Mouse (Mus musculus) neural tube, embryonic 13.5 days (tissue): ENCODE measurements around the gene Slc30a10. TPM values are rescaled to one million over a fixed set of nuclear protein-coding genes. Genes with fewer than 3 reads are reported as not detected.

Source experiments
- ATAC-seq: fragments of 200-750 bp; cut with Nextera tagmentation; 2 replicates; pipeline ENCODE4 v1.8.0; 2017; ENCODE audit warnings: low read depth, mild to moderate bottlenecking, moderate TSS enrichment, moderate library complexity
- H3K27ac ChIP-seq: fragments of 300-500 bp; sonication (generic); replicated peaks from 2 replicates; pipeline ENCODE4 v1.5.1; 2015; ENCODE audit warnings: moderate library complexity, mild to moderate bottlenecking, inconsistent platforms
- H3K27me3 ChIP-seq: fragments of 300-500 bp; sonication (generic); 2 replicates; pipeline ENCODE4 v1.6.1; 2015; ENCODE audit warnings: mild to moderate bottlenecking, inconsistent platforms
- H3K36me3 ChIP-seq: fragments of 300-500 bp; sonication (generic); 2 replicates; pipeline ENCODE4 v1.6.1; 2015; ENCODE audit warnings: mild to moderate bottlenecking, inconsistent platforms
- H3K4me1 ChIP-seq: fragments of 300-500 bp; sonication (generic); replicated peaks from 2 replicates; pipeline ENCODE4 v1.6.1; 2015; ENCODE audit warnings: inconsistent platforms
- H3K4me2 ChIP-seq: fragments of 300-500 bp; sonication (generic); 2 replicates; pipeline ENCODE4 v1.6.1; 2015; ENCODE audit warnings: inconsistent platforms, mild to moderate bottlenecking, moderate library complexity
- H3K4me3 ChIP-seq: fragments of 300-500 bp; sonication (generic); 2 replicates; pipeline ENCODE4 v1.5.1; 2015; ENCODE audit warnings: mild to moderate bottlenecking, inconsistent platforms
- H3K9ac ChIP-seq: fragments of 300-500 bp; sonication (generic); 2 replicates; pipeline ENCODE4 v1.6.1; 2015; ENCODE audit warnings: moderate library complexity, mild to moderate bottlenecking, inconsistent platforms
- H3K9me3 ChIP-seq: fragments of 300-500 bp; sonication (generic); 2 replicates; pipeline ENCODE4 v1.6.1; 2016; ENCODE audit warnings: inconsistent platforms
- WGBS: fragments of 180-500 bp; shearing (Covaris S2); methylation state at CpG from one replicate; pipeline ENCODE4 v1.1.7; 2015; 5-methylcytosine and 5-hydroxymethylcytosine counted together
- polyA plus RNA-seq: library from polyadenylated mRNA; unstranded; fragments of >200 nt; fragmentation: Nextera tagmentation; extraction: Ambion mirVana; gene quantifications from 2 replicates; pipeline ENCODE4 v1.2.1, GENCODE M21; 2015

The Slc30a10 gene
- 2.7 and 2.9 TPM in 2 replicates for polyA plus RNA-seq

DNA sequence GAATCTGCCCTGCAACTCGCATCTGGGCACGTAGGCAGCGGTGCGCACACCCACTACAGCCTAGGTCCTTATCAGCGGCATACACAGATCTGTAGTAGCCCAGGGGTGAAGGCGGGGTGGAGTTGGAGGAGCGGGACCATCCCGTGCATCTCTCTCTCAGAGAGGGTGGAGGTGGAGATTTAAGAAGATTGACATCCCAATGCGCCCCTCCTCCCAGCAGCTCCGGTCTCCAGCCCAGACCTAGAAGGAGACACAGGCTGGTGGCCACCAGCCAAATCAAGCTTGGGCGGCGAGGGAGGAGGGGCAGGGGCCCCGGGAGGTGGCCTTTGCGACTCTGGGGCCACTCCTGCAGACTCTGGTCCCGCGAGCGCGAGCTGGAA lies at the start of gene Slc30a10:
Slc30a10 (plus strand) TSS at position 274 of the 380 bp plus-strand sequence.
- WGBS = 3% methylated on average over 18 of the region's 18 CpGs
- peak; percentile 76 for ATAC-seq
- Histone ChIP-seq H3K27ac (peak within 1 kb of the TSS; percentile 11; the same call in 1 of the 2 replicates), H3K4me1 (peaks cover 12% of the 10 kb centered on the region), H3K4me3 (peak within 1 kb of the TSS; percentile 51), H3K36me3 (no peaks in the 10 kb centered on the region), H3K9ac (peak within 1 kb of the TSS; percentile 73), H3K4me2 (peak within 1 kb of the TSS; percentile 90), H3K27me3 (peaks cover 48% of the 10 kb centered on the region), H3K9me3 (no peaks in the 10 kb centered on the region)

GRCm38 (mm10) chr1:185405921-185406320 lies 48.7 kb upstream of the Slc30a10 start:
- H3K4me2 ChIP-seq = no peak overlapping the region
- no peaks in the 10 kb centered on the region for H3K4me1 ChIP-seq
- no peaks in the 10 kb centered on the region for H3K27me3 ChIP-seq
- ATAC-seq = no peak
- peaks cover 79% of the 10 kb centered on the region for H3K36me3 ChIP-seq
- H3K9ac ChIP-seq = no peak overlapping the region
- H3K4me3 ChIP-seq = no peak overlapping the region
- H3K27ac ChIP-seq = no peak overlapping the region
- WGBS = 93% methylated on average over 10 of the region's 10 CpGs
- H3K9me3 ChIP-seq = no peaks in the 10 kb centered on the region

GRCm38 (mm10) chr1:185409831-185410230 lies 44.8 kb upstream of the Slc30a10 start:
- H3K27me3 ChIP-seq = no peaks in the 10 kb centered on the region
- H3K36me3 ChIP-seq = peaks cover 83% of the 10 kb centered on the region
- no peaks in the 10 kb centered on the region for H3K4me1 ChIP-seq
- no peaks in the 10 kb centered on the region for H3K9me3 ChIP-seq
- 80% methylated on average over 3 of the region's 3 CpGs for WGBS
- no peak overlapping the region for H3K9ac ChIP-seq
- no peak overlapping the region for H3K27ac ChIP-seq
- no peak overlapping the region for H3K4me2 ChIP-seq
- ATAC-seq = no peak
- no peak overlapping the region for H3K4me3 ChIP-seq

GRCm38 (mm10) chr1:185418011-185418410 lies 36.6 kb upstream of the Slc30a10 start:
- Histone ChIP-seq H3K27me3 (no peaks in the 10 kb centered on the region), H3K4me1 (no peaks in the 10 kb centered on the region), H3K9ac (no peak overlapping the region), H3K4me3 (no peak overlapping the region), H3K9me3 (no peaks in the 10 kb centered on the region), H3K27ac (no peak overlapping the region), H3K4me2 (no peak overlapping the region), H3K36me3 (peaks cover 87% of the 10 kb centered on the region)
- WGBS = 91% methylated on average over 9 of the region's 9 CpGs
- ATAC-seq = no peak

DNA sequence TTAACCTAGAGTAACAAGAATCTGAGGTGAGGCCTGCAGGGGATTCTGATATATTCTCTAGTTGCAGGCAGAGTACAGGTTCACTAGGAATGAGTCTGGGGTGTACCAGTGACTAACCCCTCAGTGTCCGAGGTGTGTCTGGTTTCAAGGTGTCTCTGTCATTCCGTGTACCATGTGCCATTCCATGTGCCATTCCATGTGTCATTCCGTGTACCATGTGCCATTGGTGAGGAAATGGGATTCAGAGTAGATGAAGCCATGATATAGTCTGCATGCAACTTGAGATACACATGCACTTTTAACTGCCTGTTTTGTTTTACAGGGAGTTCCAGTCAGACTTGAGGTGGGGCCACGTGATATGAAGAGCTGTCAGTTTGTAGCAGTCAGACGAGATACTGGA lies 34.8 kb upstream of the Slc30a10 start:
- Histone ChIP-seq H3K36me3 (peaks cover 89% of the 10 kb centered on the region), H3K27me3 (no peaks in the 10 kb centered on the region), H3K4me2 (no peak overlapping the region), H3K9ac (no peak overlapping the region), H3K27ac (no peak overlapping the region), H3K9me3 (no peaks in the 10 kb centered on the region), H3K4me3 (no peak overlapping the region), H3K4me1 (no peaks in the 10 kb centered on the region)
- WGBS = 93% methylated on average over 5 of the region's 5 CpGs
- no peak for ATAC-seq

GRCm38 (mm10) chr1:185420776-185421175 lies 33.9 kb upstream of the Slc30a10 start:
- H3K9me3 ChIP-seq = no peaks in the 10 kb centered on the region
- no peak for ATAC-seq
- H3K4me1 ChIP-seq = no peaks in the 10 kb centered on the region
- H3K36me3 ChIP-seq = peaks cover 89% of the 10 kb centered on the region
- no peak overlapping the region for H3K4me2 ChIP-seq
- WGBS = 98% methylated on average over 6 of the region's 6 CpGs
- no peak overlapping the region for H3K27ac ChIP-seq
- no peak overlapping the region for H3K4me3 ChIP-seq
- H3K9ac ChIP-seq = no peak overlapping the region
- no peaks in the 10 kb centered on the region for H3K27me3 ChIP-seq

DNA sequence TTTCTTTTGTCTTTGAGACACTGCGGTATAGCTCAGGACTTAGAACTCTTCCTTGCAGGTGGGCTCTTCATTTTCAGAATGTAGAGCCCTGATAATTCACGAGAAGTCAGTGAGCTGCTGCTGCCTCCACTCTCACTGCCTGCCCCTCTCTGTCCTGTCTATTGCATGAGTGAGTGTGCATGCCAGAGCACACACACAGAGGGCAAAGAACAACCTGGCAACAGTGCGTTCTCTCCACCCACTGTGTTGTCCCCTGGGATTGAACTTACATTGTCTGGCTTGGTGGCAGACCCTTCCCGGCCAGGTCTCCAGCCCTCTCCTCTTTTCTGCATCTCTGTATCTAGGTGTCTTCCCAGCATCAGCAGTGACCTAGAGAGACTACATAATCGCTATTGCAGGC lies 28.1 kb upstream of the Slc30a10 start:
- no peak overlapping the region for H3K4me2 ChIP-seq
- H3K4me3 ChIP-seq = no peak overlapping the region
- no peak overlapping the region for H3K27ac ChIP-seq
- H3K4me1 ChIP-seq = no peaks in the 10 kb centered on the region
- H3K9me3 ChIP-seq = no peaks in the 10 kb centered on the region
- WGBS = 94% methylated on average over 5 of the region's 5 CpGs
- H3K27me3 ChIP-seq = no peaks in the 10 kb centered on the region
- no peak for ATAC-seq
- H3K9ac ChIP-seq = no peak overlapping the region
- peaks cover 81% of the 10 kb centered on the region for H3K36me3 ChIP-seq

DNA sequence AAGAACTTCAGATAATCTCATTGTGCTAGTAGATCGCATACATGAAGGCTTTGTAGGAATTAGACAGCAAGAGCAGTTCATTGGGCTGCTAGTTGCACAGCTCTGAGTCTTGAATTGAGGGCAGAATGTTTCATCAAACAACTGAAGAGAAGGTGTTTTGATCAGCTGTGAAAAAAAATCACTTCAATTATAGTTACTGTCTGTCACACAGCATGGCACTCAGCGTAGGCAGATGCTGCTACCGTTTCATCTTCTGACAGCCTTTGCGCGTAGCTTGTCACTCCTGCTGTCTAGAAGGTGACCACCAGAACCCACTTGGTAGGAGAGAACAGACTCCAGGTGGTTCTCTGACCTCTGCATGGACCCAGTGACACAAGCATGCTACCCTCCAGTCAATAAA lies 24.2 kb upstream of the Slc30a10 start:
- Histone ChIP-seq H3K4me2 (no peak overlapping the region), H3K27ac (no peak overlapping the region), H3K27me3 (no peaks in the 10 kb centered on the region), H3K9me3 (no peaks in the 10 kb centered on the region), H3K4me3 (no peak overlapping the region), H3K36me3 (peaks cover 46% of the 10 kb centered on the region), H3K9ac (no peak overlapping the region), H3K4me1 (no peaks in the 10 kb centered on the region)
- ATAC-seq = no peak
- 93% methylated on average over 5 of the region's 5 CpGs for WGBS

- peaks cover under 1% of the 10 kb centered on the region; the same call in 1 of the 2 replicates for H3K4me1 ChIP-seq
- no peaks in the 10 kb centered on the region for H3K27me3 ChIP-seq
- H3K9ac ChIP-seq = no peak overlapping the region
- no peaks in the 10 kb centered on the region for H3K9me3 ChIP-seq
- H3K36me3 ChIP-seq = peaks cover 38% of the 10 kb centered on the region
- H3K4me2 ChIP-seq = no peak overlapping the region
- H3K27ac ChIP-seq = no peak overlapping the region
- no peak for ATAC-seq
- H3K4me3 ChIP-seq = no peak overlapping the region
- WGBS = 70% methylated on average over 6 of the region's 6 CpGs
Observed at GRCm38 (mm10) chr1:185431245-185431997, 23.2 kb upstream of the Slc30a10 start.

DNA sequence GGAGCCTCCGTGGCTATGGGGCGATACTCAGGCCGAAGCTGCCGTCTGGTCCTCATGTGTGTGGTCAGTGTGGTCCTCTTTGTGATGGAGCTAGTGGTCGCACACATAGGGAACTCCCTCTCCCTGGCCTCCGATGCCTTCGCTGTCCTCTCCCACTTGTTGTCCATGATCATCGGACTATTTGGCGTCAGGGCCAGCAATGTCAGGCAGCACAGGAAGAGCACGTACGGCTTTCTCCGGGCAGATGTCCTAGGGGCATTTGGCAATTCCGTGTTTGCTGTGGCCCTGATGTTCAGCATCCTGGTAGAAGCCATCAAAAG lies 22.7 kb upstream of the Slc30a10 start:
- Histone ChIP-seq H3K9ac (no peak overlapping the region), H3K9me3 (no peaks in the 10 kb centered on the region), H3K4me1 (peaks cover 6% of the 10 kb centered on the region), H3K4me3 (no peak overlapping the region), H3K4me2 (no peak overlapping the region), H3K36me3 (peaks cover 33% of the 10 kb centered on the region), H3K27me3 (no peaks in the 10 kb centered on the region), H3K27ac (no peak overlapping the region)
- WGBS = 83% methylated on average over 13 of the region's 13 CpGs
- no peak for ATAC-seq

DNA sequence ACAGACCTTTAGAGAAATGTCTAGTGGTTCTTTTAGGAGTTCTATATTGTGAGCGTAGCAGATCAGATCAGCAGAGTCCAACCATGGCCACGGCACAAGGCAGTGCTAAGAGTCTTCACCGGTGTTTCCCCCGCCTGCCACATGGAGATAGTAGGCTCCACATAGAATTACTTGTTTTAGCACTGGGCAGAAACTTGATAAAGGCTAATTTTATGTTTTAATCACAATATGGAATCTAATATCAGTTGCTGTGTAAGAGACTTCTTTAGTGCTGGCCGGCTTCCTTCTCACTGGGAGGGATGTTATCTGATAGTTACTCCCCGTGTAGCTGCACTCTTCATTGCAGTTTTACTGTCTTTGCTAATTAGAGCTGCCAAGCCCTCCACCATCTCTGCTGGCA lies 21.5 kb upstream of the Slc30a10 start:
- Histone ChIP-seq H3K36me3 (peaks cover 22% of the 10 kb centered on the region), H3K27me3 (no peaks in the 10 kb centered on the region), H3K4me3 (no peak overlapping the region), H3K4me1 (peaks cover 11% of the 10 kb centered on the region), H3K9ac (no peak overlapping the region), H3K9me3 (no peaks in the 10 kb centered on the region), H3K27ac (no peak overlapping the region), H3K4me2 (no peak overlapping the region)
- ATAC-seq = no peak
- WGBS = 72% methylated on average over 6 of the region's 6 CpGs

DNA sequence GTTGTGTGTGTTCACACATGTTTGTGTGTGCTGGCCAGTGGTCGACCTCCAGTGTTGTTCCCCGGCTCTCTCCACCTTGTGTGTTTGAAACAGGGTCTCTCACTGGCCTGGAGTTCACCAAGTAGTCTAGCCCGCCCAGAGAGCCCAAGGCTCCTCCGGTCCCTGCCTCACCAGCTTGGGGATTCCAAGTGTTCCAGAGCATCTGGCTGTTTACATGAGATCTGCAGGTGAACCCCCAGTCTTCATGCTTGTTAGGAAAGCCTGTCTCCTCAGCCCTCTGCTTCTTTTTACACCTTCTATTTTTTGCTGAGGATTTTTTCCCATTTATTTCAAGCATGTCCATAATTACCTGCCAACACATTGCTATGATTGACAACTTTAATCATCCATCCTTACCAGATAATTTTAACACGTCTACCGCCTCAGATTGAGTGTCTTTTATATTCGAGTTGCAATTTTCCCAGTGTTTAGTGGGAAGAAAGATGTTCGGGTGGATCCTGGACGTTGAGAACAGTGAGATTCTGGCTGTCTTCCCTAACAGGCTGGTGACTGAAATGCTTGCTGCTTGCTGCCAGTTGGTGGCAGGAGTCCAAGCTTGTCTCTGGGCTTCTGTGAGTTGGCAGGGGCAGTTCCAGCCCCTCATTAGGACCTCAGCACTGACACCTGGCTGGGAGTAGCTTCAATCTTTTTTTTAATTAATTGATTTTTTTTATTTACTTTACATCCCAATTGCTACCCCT lies 15.6 kb upstream of the Slc30a10 start:
- Histone ChIP-seq H3K4me1 (peaks cover 24% of the 10 kb centered on the region), H3K4me3 (no peak overlapping the region), H3K27me3 (no peaks in the 10 kb centered on the region), H3K9ac (no peak overlapping the region), H3K36me3 (no peaks in the 10 kb centered on the region), H3K9me3 (no peaks in the 10 kb centered on the region), H3K27ac (no peak overlapping the region; the same call in 1 of the 2 replicates), H3K4me2 (no peak overlapping the region)
- WGBS = 66% methylated on average over 9 of the region's 9 CpGs
- no peak for ATAC-seq
